Mouse (Mus musculus) retina, postnatal 7 days (tissue): ENCODE data around the gene Ifna16.

ENCODE experiments used
- DNase-seq: peaks from one replicate; pipeline ENCODE4 v3.0.0-alpha.2; 2012; ENCODE audit warnings: low read depth, low spot score

Ifna16 gene

GRCm38 (mm10) chr4:88642526-88642925 is 34.2 kb downstream of the Ifna16 start:
- DNase-seq = no peak

DNA sequence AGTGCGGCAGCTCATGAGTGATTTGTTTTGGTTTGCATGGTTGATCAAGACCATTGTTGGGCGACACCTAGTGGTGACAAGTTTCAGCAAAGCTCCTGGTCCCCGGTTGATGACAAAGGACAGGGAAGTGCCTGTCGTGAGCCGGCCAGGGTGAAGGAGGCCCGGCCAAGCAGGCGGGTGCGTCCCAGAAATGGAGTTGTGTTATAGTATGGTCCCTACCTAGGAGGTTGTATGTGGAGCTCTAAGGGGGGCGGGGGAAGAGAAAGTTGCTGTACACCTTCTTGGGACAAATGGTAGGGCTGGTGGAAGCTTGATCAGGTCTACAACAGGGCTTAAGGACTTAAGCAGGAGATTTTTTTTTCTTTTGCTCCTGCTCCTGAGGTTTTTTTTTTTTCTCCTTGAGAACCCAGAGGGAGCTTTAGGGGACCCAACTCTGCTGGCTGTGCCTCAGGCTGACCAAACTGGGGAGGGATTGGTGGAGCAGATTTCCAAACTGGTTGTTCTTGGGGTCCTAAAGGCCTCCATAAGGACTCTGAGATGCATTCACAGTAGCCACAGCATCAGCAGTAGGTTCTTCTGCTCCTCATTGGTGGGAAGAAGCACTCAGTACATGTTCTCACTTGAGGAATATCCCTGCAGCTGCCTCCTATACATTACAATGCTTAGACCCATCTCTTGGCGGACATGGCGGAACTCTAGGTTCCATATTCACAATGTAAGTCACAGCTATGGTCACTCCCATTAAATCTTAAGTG is 35.5 kb downstream of the Ifna16 start:
- peak; percentile 99 for DNase-seq

DNA sequence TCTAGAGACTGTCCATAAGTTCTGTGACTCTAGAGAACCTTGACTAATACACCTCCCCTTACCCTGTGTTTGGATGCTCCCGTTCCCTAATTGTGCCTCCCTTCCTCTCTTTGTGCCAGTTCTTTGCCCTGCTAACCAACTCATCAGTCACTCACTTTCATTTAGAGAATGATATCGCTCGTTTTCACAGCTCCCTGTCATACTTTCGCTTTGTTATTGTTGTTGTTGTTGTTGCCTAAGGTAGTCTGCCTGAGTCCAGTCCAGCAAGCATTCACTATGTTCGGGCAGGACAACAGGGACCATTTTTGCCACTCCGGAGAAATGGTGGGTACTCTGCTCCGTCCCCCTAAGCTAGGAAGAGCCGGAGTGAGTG is 36.0 kb downstream of the Ifna16 start:
- DNase-seq = no peak

GRCm38 (mm10) chr4:88634311-88634710 is 42.4 kb downstream of the Ifna16 start, which contains the start of gene C87499:
Gene C87499, minus strand, starts transcription at chr4:88634411.
- DNase-seq = no peak
